In the genomic region with DNA sequence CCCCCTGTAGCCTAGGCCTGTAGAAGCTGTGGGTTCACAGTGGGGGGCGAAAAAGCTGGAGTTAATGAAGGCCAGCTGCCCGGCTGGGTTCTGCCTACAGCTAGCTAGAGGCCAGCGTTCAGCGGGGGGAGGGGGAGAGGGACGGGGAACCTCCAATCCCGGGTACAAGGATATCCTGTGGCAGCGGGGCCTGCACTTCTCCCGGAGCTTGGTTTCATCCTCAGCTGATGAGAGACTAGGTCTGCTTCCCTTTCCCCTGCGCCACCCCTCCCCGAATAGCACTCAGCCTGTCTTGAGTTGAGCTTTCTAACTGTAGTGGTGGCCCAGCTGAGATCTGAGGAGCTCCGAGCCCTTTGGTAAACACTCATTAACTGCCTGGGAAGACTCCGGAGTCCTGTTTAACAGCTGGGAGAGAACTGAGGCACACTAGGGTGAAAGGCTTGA, we compare ENCODE assay signal across 8 mouse cellular contexts. TPM values are rescaled to one million over a fixed set of nuclear protein-coding genes. Genes with fewer than 3 reads are reported as not detected.
DNase-seq lines count a peak whose midpoint lies in the region; ATAC-seq and TF ChIP-seq lines count a peak whose summit lies in the region.

No protein-coding gene starts in this region.

- ATAC-seq in forebrain, embryonic 13.5 days: no peak; the same call in 1 of the 2 replicates
- peak; percentile 74 for ATAC-seq in limb, embryonic 11.5 days (ENCODE audit: insufficient number of reproducible peaks, low FRiP score, low TSS enrichment, low read depth)

- 3% methylated on average over 12 of the region's 12 CpGs for WGBS in forebrain, embryonic 13.5 days
- WGBS in limb, embryonic 11.5 days: 0% methylated on average over 12 of the region's 12 CpGs

- H3K36me3 ChIP-seq in ES-E14 (ENCODE audit: control insufficient read depth, insufficient read depth, low read length, poor library complexity, severe bottlenecking): peaks cover 14% of the 10 kb centered on the region
- peaks cover 5% of the 10 kb centered on the region; the same call in 1 of the 2 replicates for H3K36me3 ChIP-seq in forebrain, embryonic 13.5 days (ENCODE audit: poor library complexity, severe bottlenecking)
- no peaks in the 10 kb centered on the region for H3K36me3 ChIP-seq in limb, embryonic 11.5 days (ENCODE audit: control insufficient read depth, insufficient read depth, low read length)

- in situ Hi-C loops in ES-E14 (cut with MboI; ENCODE audit: low sequenced_read_pairs in 2 of 2, unreplicated experiment in 2 of 2): loop anchor here in 1 of 2 experiments (5.0 kb wide), 1 partner anchor 46 kb away; no protein-coding TSS in a partner anchor

- no peaks in the 10 kb centered on the region for H3K27me3 ChIP-seq in forebrain, embryonic 13.5 days
- no peaks in the 10 kb centered on the region for H3K27me3 ChIP-seq in limb, embryonic 11.5 days (ENCODE audit: control insufficient read depth, insufficient read depth, low read length)

- no peak overlapping the region; the same call in 1 of the 2 replicates for H3K9ac ChIP-seq in ES-E14 (ENCODE audit: insufficient read depth, low read depth, low read length, poor library complexity, severe bottlenecking)
- peak overlapping the region; percentile 40 for H3K9ac ChIP-seq in forebrain, embryonic 13.5 days
- H3K9ac ChIP-seq in limb, embryonic 11.5 days (ENCODE audit: low read length): peak overlapping the region; percentile 32

- DNase-seq in cerebellum, adult 9-10 months: peak; percentile 51
- no peak for DNase-seq in cerebellum, postnatal 36 days
- no peak for DNase-seq in ES-E14 (ENCODE audit: low read depth, low spot score)
- peak; percentile 93 for DNase-seq in limb, embryonic 11.5 days (ENCODE audit: low spot score)
- peak; percentile 30 for DNase-seq in naive thymus-derived CD4-positive, alpha-beta T cell, adult 2 months (ENCODE audit: low read depth)
- DNase-seq in layer of hippocampus, postnatal 25 days (ENCODE audit: extremely low spot score in 1 of 2, low spot score in 1 of 2): no peak
- DNase-seq in thymus, adult 18-20 months: no peak

- H3K27ac ChIP-seq in ES-E14 (ENCODE audit: insufficient read depth, low read depth, low read length, poor library complexity, severe bottlenecking): peak overlapping the region; percentile 52; the same call in 1 of the 2 replicates
- peak overlapping the region; percentile 55 for H3K27ac ChIP-seq in forebrain, embryonic 13.5 days
- peak overlapping the region; percentile 94 for H3K27ac ChIP-seq in limb, embryonic 11.5 days (replicated peaks; ENCODE audit: low read depth, low read length)

- H3K4me2 ChIP-seq in forebrain, embryonic 13.5 days: peak overlapping the region; percentile 42
- peak overlapping the region; percentile 24 for H3K4me2 ChIP-seq in limb, embryonic 11.5 days (ENCODE audit: low read depth, severe bottlenecking)

- peaks cover 11 to 46% of the 10 kb centered on the region in 2 experiments for H3K4me1 ChIP-seq in ES-E14 (ENCODE audit: control insufficient read depth in 2 of 2, insufficient read depth in 2 of 2, low read length in 2 of 2, poor library complexity in 1 of 2)
- H3K4me1 ChIP-seq in forebrain, embryonic 13.5 days: peaks cover 82% of the 10 kb centered on the region
- H3K4me1 ChIP-seq in limb, embryonic 11.5 days (ENCODE audit: control insufficient read depth, insufficient read depth, low read length): peaks cover 76% of the 10 kb centered on the region

- no peaks in the 10 kb centered on the region for H3K9me3 ChIP-seq in ES-E14 (ENCODE audit: control insufficient read depth, insufficient read depth, low read depth, low read length)
- H3K9me3 ChIP-seq in forebrain, embryonic 13.5 days (replicated peaks): no peaks in the 10 kb centered on the region
- no peaks in the 10 kb centered on the region for H3K9me3 ChIP-seq in limb, embryonic 11.5 days (ENCODE audit: control insufficient read depth, low read length)

- peak overlapping the region in 1 of 2 experiments; percentile 29; a peak in 2 of 4 replicates for H3K4me3 ChIP-seq in ES-E14 (ENCODE audit: insufficient read depth in 1 of 2, low read depth in 1 of 2, low read length in 2 of 2, poor library complexity in 1 of 2, severe bottlenecking in 1 of 2)
- no peak overlapping the region for H3K4me3 ChIP-seq in forebrain, embryonic 13.5 days
- H3K4me3 ChIP-seq in limb, embryonic 11.5 days (ENCODE audit: low read depth, low read length): no peak overlapping the region

TF ChIP-seq in ES-E14, 5 proteins besides CTCF, POLR2A, EP300 and RAD21:
- TF ChIP-seq MAFK (IDR thresholded peaks at IDR 0.05; ENCODE audit: insufficient read depth, low read depth, low read length) (no peak), ZC3H11A (IDR thresholded peaks at IDR 0.05; ENCODE audit: borderline replicate concordance, low read depth, low read length) (no peak), ZNF384 (IDR thresholded peaks at IDR 0.05; ENCODE audit: low read depth, low read length) (no peak), HCFC1 (IDR thresholded peaks at IDR 0.05; ENCODE audit: borderline replicate concordance, insufficient read depth, low read length) (no peak), CHD2 (IDR thresholded peaks at IDR 0.05; ENCODE audit: low read depth, low read length) (no peak)

RNA-seq across cellular contexts. Expression of a gene that starts 1.7 kb away (rescaled TPM):
- total RNA-seq in ES-E14 (2012; rRNA removed): 25.8 and 30.1 TPM in 2 replicates
- 8.7 and 10.2 TPM in 2 replicates for polyA plus RNA-seq in forebrain, embryonic 13.5 days (2015; fragmentation: Nextera tagmentation; extraction: Ambion mirVana)
- 46.7 and 48.7 TPM in 2 replicates for polyA plus RNA-seq in limb, embryonic 11.5 days (2014; fragmentation: Nextera tagmentation; extraction: Ambion mirVana)
- total RNA-seq in layer of hippocampus, postnatal 25 days (2021): 10 to 100 TPM; 17.0 to 17.7 TPM

RNA-seq across cellular contexts. Expression of a gene that starts 18.3 kb away (rescaled TPM):
- total RNA-seq in ES-E14 (2012; rRNA removed): 32.7 and 51.3 TPM in 2 replicates
- 23.0 and 26.9 TPM in 2 replicates for polyA plus RNA-seq in forebrain, embryonic 13.5 days (2015; fragmentation: Nextera tagmentation; extraction: Ambion mirVana)
- 58.7 and 63.4 TPM in 2 replicates for polyA plus RNA-seq in limb, embryonic 11.5 days (2014; fragmentation: Nextera tagmentation; extraction: Ambion mirVana)
- total RNA-seq in layer of hippocampus, postnatal 25 days (2021): under 1 TPM; 0.54 to 0.94 TPM

RNA-seq across cellular contexts. Expression of a gene that starts 56.9 kb away (rescaled TPM):
- total RNA-seq in ES-E14 (2012; rRNA removed): 0.27 and 1.7 TPM in 2 replicates
- polyA plus RNA-seq in forebrain, embryonic 13.5 days (2015; fragmentation: Nextera tagmentation; extraction: Ambion mirVana): 0.21 TPM in 1 of 2 replicates, not detected in the other
- polyA plus RNA-seq in limb, embryonic 11.5 days (2014; fragmentation: Nextera tagmentation; extraction: Ambion mirVana): 0.40 TPM in 1 of 2 replicates, not detected in the other
- total RNA-seq in layer of hippocampus, postnatal 25 days (2021): 1 to 10 TPM; 1.5 to 2.3 TPM

Comparison
In these comparisons a context has a peak if more than half of its experiments do, and no peak if none do; other contexts are left out.
1. DNase-seq: peak in cerebellum, adult 9-10 months (single experiment), limb, embryonic 11.5 days (single experiment) and naive thymus-derived CD4-positive, alpha-beta T cell, adult 2 months (single experiment); none in cerebellum, postnatal 36 days (0 of 2), ES-E14 (single experiment), layer of hippocampus, postnatal 25 days (0 of 2) and thymus, adult 18-20 months (0 of 2).
2. RNA of a gene that starts 18.3 kb away (total RNA-seq): 32.7 to 51.3 TPM in ES-E14; 0.54 to 0.94 TPM in layer of hippocampus, postnatal 25 days; every median in the first group is over 10 times any median in the second.
3. Peak in every context shown above with its lines, with median percentiles within 50 percentile points of each other: H3K27ac ChIP-seq.